Mouse (Mus musculus): ENCODE data around the gene Lalba. TPM values are rescaled to one million over a fixed set of nuclear protein-coding genes. Genes with fewer than 3 reads are reported as not detected.
A peak's percentile ranks its signal among the peaks of the same experiment; 100 is the strongest.
"Not testable (repeated sequence)": the region's sequence is repeated elsewhere in the genome, so short reads cannot be mapped to it uniquely, and the experiment has no call there.

The Lalba gene
- polyA plus RNA-seq (2016; fragmentation: Nextera tagmentation; extraction: Ambion mirVana): 0.49 TPM in 1 of 2 replicates, not detected in the other

DNA sequence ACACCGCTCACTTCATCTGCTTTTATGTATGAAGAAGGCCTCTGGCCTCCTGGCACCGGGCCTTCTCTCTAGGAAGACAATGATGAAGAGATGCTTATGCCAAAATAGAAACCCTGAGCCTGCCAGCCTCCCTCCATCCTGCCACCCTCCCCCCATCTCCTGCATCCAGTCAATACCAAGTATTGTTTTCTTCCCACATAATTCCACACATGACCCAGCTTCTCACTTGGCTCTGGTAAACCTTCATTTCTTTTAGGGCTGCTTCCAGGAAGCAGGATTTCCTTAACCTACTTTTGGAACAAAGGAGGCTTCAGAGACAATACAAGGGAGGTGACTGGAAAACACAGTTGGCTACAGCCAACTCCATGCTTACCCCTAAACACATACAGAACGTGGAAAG, at the start of gene Lalba:
Lalba (minus strand) TSS at position 21 of the 400 bp plus-strand sequence.
- DNase-seq (ENCODE audit: extremely low spot score, low spot score): no peak
- Histone ChIP-seq H3K9me3 (no peaks in the 10 kb centered on the region), H3K36me3 (replicated peaks) (no peaks in the 10 kb centered on the region), H3K27ac (no peak within 1 kb of the TSS), H3K4me3 (no peak within 1 kb of the TSS), H3K4me1 (no peaks in the 10 kb centered on the region), H3K27me3 (ENCODE audit: poor library complexity, severe bottlenecking) (no peaks in the 10 kb centered on the region)
- WGBS: 66% methylated on average over 3 of the region's 3 CpGs

DNA sequence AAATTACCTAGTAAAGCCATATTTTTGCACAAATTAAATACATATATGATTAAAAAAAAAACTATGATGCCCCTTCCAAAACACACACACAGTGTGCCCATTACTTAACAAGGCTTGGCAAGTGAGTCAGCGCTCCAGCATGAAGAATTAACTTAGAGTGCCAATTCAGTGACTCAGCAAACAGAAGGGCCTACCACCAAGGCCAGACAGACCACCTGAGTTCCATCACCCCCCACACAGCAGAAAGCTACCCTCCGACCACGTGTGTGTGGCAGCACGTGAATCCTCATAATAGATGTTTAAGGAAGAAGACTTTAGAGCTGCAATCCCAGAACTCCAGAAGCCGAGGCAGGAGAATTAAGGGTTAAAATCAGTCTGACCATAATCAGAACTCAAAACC, 49.8 kb upstream of the Lalba start:
- Histone ChIP-seq H3K4me1 (peaks cover 20% of the 10 kb centered on the region), H3K27ac (peak overlapping the region; percentile 100), H3K27me3 (ENCODE audit: poor library complexity, severe bottlenecking) (no peaks in the 10 kb centered on the region), H3K36me3 (replicated peaks) (peaks cover 61% of the 10 kb centered on the region), H3K4me3 (peak overlapping the region; percentile 89), H3K9me3 (no peaks in the 10 kb centered on the region)
- 57% methylated on average over 5 of the region's 5 CpGs for WGBS
- DNase-seq (ENCODE audit: extremely low spot score, low spot score): no peak

DNA sequence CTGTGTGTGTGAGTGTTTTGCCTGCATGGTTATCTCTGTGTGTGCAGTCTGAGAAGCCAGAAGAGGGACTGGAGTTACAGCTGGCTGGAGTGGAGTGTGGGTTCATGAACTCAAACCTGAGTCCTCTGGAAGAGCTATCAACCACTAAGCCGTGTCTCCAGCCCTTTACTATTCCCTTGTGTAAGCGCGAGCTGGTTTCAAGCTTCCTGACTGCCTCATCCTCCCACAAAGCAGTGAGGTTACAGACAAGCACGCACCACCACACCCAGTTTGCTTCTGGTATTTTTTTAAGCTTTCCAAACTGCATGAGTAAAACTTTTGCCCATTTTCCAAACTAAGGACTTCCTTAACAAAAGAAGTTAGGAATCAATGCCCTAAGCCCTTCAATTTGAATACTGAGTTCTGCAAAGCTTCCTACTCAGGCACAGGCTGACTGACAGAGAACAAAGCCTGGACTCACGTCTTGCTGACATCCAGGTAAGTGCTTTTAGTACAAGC, 45.6 kb upstream of the Lalba start:
- DNase-seq (ENCODE audit: extremely low spot score, low spot score): no peak
- no peaks in the 10 kb centered on the region for H3K9me3 ChIP-seq
- H3K4me1 ChIP-seq: peaks cover 14% of the 10 kb centered on the region
- H3K27me3 ChIP-seq (ENCODE audit: poor library complexity, severe bottlenecking): no peaks in the 10 kb centered on the region
- H3K36me3 ChIP-seq (replicated peaks): peaks cover 100% of the 10 kb centered on the region
- H3K4me3 ChIP-seq: no peak overlapping the region
- H3K27ac ChIP-seq: no peak overlapping the region
- WGBS: 94% methylated on average over 5 of the region's 5 CpGs

DNA sequence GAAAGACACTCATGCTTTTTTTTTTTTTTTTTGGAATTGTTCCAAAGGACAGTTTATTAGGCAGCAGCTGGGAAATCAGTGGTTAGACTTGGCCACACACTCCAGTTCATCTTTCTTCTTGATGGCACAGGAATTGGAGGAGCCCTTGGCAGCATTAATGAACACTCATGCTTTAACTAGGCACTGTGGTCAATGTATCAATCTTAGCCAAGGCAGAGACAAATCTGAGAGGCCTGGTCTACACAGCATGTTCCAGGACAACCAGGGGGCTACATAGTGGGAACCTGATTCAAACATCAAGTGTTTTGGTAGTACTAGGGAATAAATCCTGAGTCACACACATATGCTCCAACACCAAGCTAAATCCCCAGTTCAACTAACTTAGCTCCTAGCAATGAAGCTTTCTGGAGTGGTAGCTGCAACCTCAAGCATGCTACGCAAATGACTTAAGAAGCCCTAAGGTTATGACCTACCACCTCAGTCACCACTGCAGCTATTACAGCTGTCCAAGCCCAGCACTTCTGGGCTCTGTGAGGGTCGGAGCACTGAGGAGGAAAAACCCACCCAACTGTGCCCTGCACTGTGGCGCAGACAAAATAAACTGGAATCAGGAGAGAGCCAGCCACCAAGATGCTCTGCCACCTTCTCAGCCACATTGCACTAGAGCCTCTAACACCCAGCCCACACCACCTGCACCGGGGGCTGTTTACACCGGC, 44.7 kb upstream of the Lalba start:
- DNase-seq (ENCODE audit: extremely low spot score, low spot score): no peak
- H3K27ac ChIP-seq: no peak overlapping the region
- peaks cover 100% of the 10 kb centered on the region for H3K36me3 ChIP-seq (replicated peaks)
- H3K9me3 ChIP-seq: no peaks in the 10 kb centered on the region
- H3K4me3 ChIP-seq: no peak overlapping the region
- no peaks in the 10 kb centered on the region for H3K27me3 ChIP-seq (ENCODE audit: poor library complexity, severe bottlenecking)
- H3K4me1 ChIP-seq: peaks cover 5% of the 10 kb centered on the region
- WGBS: 93% methylated on average over 5 of the region's 5 CpGs

DNA sequence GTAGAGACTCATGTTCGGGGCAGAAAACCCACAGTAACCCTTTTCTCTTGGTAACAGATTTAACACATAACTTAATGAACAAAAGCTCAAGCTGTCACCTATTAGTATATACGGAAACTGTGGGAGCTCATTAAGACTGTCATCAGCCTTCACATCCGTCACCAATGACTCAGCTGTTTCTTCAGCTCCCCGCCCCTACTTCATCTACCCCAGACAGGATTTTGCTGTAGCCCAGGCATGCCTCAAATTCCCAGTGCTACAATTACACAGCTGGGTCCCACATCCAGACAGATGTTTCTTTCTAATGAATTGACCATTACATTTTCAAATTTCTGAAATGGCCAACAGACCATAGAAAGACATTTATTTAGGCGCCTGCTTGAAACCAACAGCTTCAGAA, 43.5 kb upstream of the Lalba start:
- no peaks in the 10 kb centered on the region for H3K4me1 ChIP-seq
- H3K9me3 ChIP-seq: no peaks in the 10 kb centered on the region
- no peak for DNase-seq (ENCODE audit: extremely low spot score, low spot score)
- peaks cover 100% of the 10 kb centered on the region for H3K36me3 ChIP-seq (replicated peaks)
- H3K27ac ChIP-seq: no peak overlapping the region
- H3K4me3 ChIP-seq: no peak overlapping the region
- WGBS: 81% methylated on average over 5 of the region's 5 CpGs
- H3K27me3 ChIP-seq (ENCODE audit: poor library complexity, severe bottlenecking): no peaks in the 10 kb centered on the region

DNA sequence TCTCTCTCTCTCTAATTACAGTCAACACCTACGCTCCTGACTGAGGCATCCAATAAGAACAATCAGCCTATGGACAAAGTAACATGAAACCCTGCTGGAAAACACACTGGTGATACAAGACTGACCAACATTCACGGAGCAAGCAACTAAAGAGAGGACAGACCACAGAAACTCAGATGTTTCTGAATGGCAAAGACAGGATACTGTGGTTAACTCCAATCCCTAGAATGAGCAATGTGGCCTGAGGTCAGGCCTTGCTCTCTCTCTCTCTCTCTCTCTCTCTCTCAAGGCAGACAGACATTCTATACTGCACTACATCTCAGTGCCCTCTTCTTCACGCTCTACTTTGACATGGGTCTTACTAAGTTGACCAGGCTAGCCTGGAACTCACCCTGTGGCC, 38.7 kb upstream of the Lalba start:
- H3K36me3 ChIP-seq (replicated peaks): peaks cover 90% of the 10 kb centered on the region
- H3K27me3 ChIP-seq (ENCODE audit: poor library complexity, severe bottlenecking): no peaks in the 10 kb centered on the region
- no peak for DNase-seq (ENCODE audit: extremely low spot score, low spot score)
- no peak overlapping the region for H3K4me3 ChIP-seq
- no peaks in the 10 kb centered on the region for H3K4me1 ChIP-seq
- no peak overlapping the region for H3K27ac ChIP-seq
- 99% methylated on average over 3 of the region's 3 CpGs for WGBS
- no peaks in the 10 kb centered on the region for H3K9me3 ChIP-seq

DNA sequence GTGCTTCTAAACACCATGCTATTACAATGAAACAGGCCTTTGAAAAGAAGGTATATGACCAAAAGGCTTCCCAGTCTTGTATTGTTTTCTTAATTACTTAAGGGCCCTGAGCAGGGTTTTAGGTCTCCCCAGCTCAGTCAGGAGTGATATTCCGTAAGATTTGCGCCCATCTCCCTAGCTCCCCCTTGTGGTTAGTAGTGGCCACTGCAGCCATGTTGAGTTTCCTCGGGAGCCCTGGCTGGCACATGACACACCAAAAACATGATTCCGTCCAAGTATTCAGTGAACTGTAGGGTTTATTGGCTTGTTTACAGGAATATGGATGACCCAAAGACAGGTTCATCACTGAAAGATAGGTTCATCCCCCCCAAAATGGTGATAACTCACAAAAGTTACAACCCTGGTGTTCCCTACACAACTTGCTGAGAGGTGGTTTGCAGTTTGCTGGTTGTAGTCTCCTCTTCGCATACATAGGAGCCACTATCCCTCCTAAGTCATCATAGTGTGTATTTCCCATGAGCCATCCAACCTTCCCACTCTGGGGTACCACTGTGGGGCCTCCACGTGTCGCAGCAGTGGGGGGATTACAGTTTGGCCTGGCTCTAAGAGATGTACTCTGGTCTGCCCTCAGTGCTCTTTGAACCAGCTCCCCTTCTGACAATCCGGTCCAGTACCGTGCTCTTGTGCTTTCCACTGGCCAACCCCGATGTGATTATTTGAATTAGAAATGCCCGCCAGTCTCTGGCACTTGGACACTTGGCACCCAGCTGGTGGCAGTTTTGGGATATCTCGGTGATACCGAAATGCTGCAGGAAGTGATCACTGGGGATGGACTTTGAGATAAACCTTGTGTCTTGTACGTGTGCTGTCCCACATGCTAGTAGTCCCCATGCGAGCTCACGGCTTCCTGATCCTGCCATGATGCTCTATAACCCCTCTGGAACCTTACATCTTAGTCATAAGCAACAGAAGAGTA, 35.1 kb upstream of the Lalba start:
- H3K9me3 ChIP-seq: no peaks in the 10 kb centered on the region
- peak; percentile 55 for DNase-seq (ENCODE audit: extremely low spot score, low spot score)
- peaks cover 54% of the 10 kb centered on the region for H3K36me3 ChIP-seq (replicated peaks)
- no peaks in the 10 kb centered on the region for H3K27me3 ChIP-seq (ENCODE audit: poor library complexity, severe bottlenecking)
- no peak overlapping the region; the same call in 1 of the 2 replicates for H3K4me3 ChIP-seq
- 72% methylated on average over 16 of the region's 16 CpGs for WGBS
- no peak overlapping the region for H3K27ac ChIP-seq
- peaks cover 7% of the 10 kb centered on the region for H3K4me1 ChIP-seq

DNA sequence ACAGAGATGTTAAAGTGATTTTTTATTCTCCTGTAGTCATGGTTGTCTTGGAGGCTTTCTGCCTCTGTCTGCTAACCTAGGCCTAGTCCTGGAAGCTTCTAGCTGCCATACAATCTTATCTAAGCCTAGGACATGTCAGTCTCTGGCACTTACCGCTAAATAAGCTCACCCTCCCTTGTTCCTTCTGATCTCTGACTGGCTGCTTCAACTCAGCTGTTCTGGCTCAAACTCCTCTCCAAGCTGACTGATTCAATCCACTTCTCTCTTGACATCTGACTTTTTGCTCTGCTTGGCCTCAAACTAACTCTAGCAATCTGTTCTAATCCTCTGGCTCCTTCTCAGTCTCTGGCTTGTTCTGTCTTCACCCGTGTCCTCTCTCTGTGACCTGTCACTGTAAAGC, 32.3 kb upstream of the Lalba start:
- H3K27me3 ChIP-seq (ENCODE audit: poor library complexity, severe bottlenecking); H3K9me3 ChIP-seq; DNase-seq (ENCODE audit: extremely low spot score, low spot score); H3K27ac ChIP-seq; H3K4me3 ChIP-seq: not testable (repeated sequence)
- Histone ChIP-seq H3K36me3 (replicated peaks) (peaks cover 26% of the 10 kb centered on the region), H3K4me1 (peaks cover 16% of the 10 kb centered on the region)
- WGBS: 87% methylated on average over 2 of the region's 2 CpGs

DNA sequence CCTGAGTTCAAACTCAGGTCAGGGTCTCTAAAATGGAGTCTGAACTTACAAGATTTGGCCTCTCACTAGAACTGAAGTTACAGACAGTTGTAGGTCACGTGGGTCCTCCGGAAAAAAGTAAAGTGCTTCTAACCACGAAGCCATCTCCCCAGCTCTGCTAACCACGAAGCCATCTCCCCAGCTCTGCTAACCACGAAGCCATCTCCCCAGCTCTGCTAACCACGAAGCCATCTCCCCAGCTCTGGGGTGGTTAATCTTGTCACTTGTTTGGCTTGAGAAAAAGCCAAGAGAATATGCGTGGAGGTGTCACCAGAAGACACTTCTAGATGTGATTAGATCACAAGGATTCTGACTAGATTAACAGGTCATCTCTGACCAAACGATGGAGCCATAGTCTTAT, 31.6 kb upstream of the Lalba start:
- no peak overlapping the region for H3K4me3 ChIP-seq
- 88% methylated on average over 8 of the region's 8 CpGs for WGBS
- H3K4me1 ChIP-seq: peaks cover 16% of the 10 kb centered on the region
- no peaks in the 10 kb centered on the region for H3K9me3 ChIP-seq
- DNase-seq (ENCODE audit: extremely low spot score, low spot score): no peak
- H3K27ac ChIP-seq: no peak overlapping the region
- peaks cover 20% of the 10 kb centered on the region for H3K36me3 ChIP-seq (replicated peaks)
- H3K27me3 ChIP-seq (ENCODE audit: poor library complexity, severe bottlenecking): no peaks in the 10 kb centered on the region

DNA sequence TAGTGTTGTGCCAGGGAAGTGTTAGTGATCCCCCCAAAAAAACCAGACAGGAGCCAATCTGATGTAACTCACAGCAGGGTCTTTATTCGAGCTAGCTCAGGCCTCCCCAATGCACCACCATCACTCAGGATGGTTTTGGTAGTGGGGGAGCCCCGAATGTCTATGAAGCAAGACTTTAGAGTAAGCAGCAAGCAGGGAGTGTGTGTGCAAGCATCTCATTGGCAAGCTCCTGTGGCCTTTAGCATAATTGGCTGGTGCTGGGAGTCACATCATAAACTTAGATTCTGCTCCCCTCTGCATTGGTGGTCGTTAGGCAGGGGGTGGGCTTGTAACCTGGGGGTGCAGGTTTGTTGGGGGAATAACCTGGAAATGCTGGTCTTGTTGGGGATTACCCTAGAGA, 31.2 kb upstream of the Lalba start:
- not testable (repeated sequence) for H3K27me3 ChIP-seq (ENCODE audit: poor library complexity, severe bottlenecking); H3K9me3 ChIP-seq

DNA sequence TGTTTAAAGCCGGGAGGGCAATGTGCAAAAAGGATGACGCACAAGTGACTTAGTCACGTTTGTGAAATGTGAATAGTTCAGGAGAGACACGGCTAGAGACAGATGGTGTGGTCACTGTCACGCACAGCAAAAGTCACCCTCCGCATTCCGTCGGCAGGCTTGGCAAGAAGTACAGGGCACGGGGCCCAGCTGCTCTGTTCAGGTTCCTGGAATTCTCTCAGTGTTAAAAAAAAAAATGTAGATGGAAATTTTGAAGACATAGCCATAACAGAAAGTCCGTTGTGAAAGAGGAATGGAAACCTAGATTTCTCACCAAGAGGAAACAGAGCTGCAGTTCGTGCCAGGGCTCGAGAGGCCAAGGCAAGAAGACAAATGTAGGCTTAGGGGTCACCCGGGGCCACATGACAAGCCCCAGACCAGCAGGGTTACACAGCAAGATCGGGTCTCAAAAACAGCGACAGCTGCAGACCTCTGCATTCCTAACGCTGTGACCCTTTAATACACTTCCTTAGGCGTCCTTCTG, 30.3 kb upstream of the Lalba start:
- DNase-seq (ENCODE audit: extremely low spot score, low spot score): no peak
- H3K27ac ChIP-seq: no peak overlapping the region
- 73% methylated on average over 17 of the region's 17 CpGs for WGBS
- H3K27me3 ChIP-seq (ENCODE audit: poor library complexity, severe bottlenecking): no peaks in the 10 kb centered on the region
- H3K36me3 ChIP-seq (replicated peaks): peaks cover 12% of the 10 kb centered on the region
- no peaks in the 10 kb centered on the region for H3K9me3 ChIP-seq
- peaks cover 16% of the 10 kb centered on the region for H3K4me1 ChIP-seq
- no peak overlapping the region for H3K4me3 ChIP-seq

More for the DNA sequence above, 31.2 kb upstream of the Lalba start:
- H3K4me3 ChIP-seq; H3K27ac ChIP-seq; DNase-seq (ENCODE audit: extremely low spot score, low spot score): not testable (repeated sequence)
- Histone ChIP-seq H3K4me1 (peaks cover 16% of the 10 kb centered on the region), H3K36me3 (replicated peaks) (peaks cover 20% of the 10 kb centered on the region)
- 78% methylated on average over 3 of the region's 3 CpGs for WGBS

DNA sequence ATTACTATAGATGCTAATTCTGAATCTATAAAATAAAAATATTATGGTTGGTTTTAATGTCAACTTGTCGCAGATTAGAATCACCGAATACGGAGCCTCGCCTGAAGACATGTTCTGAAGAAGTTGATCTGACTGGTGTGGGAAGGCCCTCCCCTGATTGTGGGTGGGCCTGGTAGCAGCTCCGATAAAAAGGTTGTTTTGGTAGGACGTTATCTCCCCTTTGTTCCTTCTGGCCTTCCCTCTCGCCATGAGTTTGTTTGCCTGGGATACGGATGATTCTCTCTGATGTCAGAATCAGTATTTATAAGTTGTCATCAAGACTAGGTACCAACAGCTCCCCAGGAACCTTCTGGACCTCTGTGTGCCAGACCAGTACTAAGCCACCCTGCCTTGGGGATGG, 29.7 kb upstream of the Lalba start:
- Histone ChIP-seq H3K4me3 (no peak overlapping the region), H3K36me3 (replicated peaks) (peaks cover 6% of the 10 kb centered on the region), H3K27ac (no peak overlapping the region), H3K9me3 (no peaks in the 10 kb centered on the region), H3K27me3 (ENCODE audit: poor library complexity, severe bottlenecking) (no peaks in the 10 kb centered on the region), H3K4me1 (peaks cover 16% of the 10 kb centered on the region)
- 80% methylated on average over 8 of the region's 8 CpGs for WGBS
- DNase-seq (ENCODE audit: extremely low spot score, low spot score): no peak

Measured in forebrain, embryonic 10.5 days (tissue).